Mouse (Mus musculus) liver, embryonic 14.5 days (tissue): ENCODE results near the gene Nprl3. TPM values are rescaled to one million over a fixed set of nuclear protein-coding genes. Genes with fewer than 3 reads are reported as not detected.

ENCODE experiments used
- ATAC-seq: fragments of 200-750 bp; cut with Nextera tagmentation; 2 replicates; pipeline ENCODE4 v1.8.0; 2017; ENCODE audit warnings: moderate number of reproducible peaks, mild to moderate bottlenecking, moderate library complexity; ENCODE audit not compliant: insufficient read depth
- DNase-seq, 3 experiments: peaks; one replicate each; pipeline ENCODE4 v3.0.0-alpha.2; 2012 to 2013; ENCODE audit warnings: low read depth in 3 of 3, low spot score in 3 of 3
- H3K27ac ChIP-seq: fragments of 300-500 bp; sonication (generic); 2 replicates; pipeline ENCODE4 v1.5.1; 2014; ENCODE audit warnings: moderate library complexity, mild to moderate bottlenecking, control low read depth, inconsistent platforms
- H3K27me3 ChIP-seq: fragments of 300-500 bp; sonication (generic); 2 replicates; pipeline ENCODE4 v1.6.1; 2014; ENCODE audit warnings: mild to moderate bottlenecking, low read length, moderate library complexity; ENCODE audit not compliant: control insufficient read depth, insufficient read depth
- H3K36me3 ChIP-seq: fragments of 300-500 bp; sonication (generic); replicated peaks from 2 replicates; pipeline ENCODE4 v1.6.1; 2014; ENCODE audit warnings: low read depth; ENCODE audit not compliant: control insufficient read depth, insufficient read depth
- H3K4me1 ChIP-seq, 2 experiments: fragments of 200-500 bp in 1 of 2; fragments of 300-500 bp in 1 of 2; sonication (generic) in 1 of 2; replicated peaks; 2 replicates each; pipeline ENCODE4 v1.6.1; 2012 to 2014; ENCODE audit warnings: antibody characterized with exemption in 1 of 2, inconsistent platforms in 1 of 2, low read length in 1 of 2; ENCODE audit not compliant: control insufficient read depth in 2 of 2, insufficient read depth in 2 of 2
- H3K4me2 ChIP-seq: fragments of 300-500 bp; sonication (generic); 2 replicates; pipeline ENCODE4 v1.6.1; 2014; ENCODE audit warnings: low read depth, mild to moderate bottlenecking, control low read depth, moderate library complexity
- H3K4me3 ChIP-seq, 2 experiments: fragments of 200-500 bp in 1 of 2; fragments of 300-500 bp in 1 of 2; sonication (generic) in 1 of 2; 2 replicates each; pipeline ENCODE4 v1.5.1; 2012 to 2014; ENCODE audit warnings: low read depth in 2 of 2, low read length in 2 of 2, mild to moderate bottlenecking in 2 of 2, control low read depth in 1 of 2, inconsistent platforms in 1 of 2, moderate library complexity in 1 of 2; ENCODE audit not compliant: insufficient read depth in 1 of 2
- H3K9ac ChIP-seq: fragments of 300-500 bp; sonication (generic); replicated peaks from 2 replicates; pipeline ENCODE4 v1.6.1; 2014; ENCODE audit warnings: mild to moderate bottlenecking, control low read depth, moderate library complexity
- H3K9me3 ChIP-seq: fragments of 300-500 bp; sonication (generic); 2 replicates; pipeline ENCODE4 v1.6.1; 2016; ENCODE audit warnings: low read length, mixed read lengths; ENCODE audit not compliant: control insufficient read depth
- CTCF ChIP-seq: IDR thresholded peaks from 2 replicates; pipeline ENCODE4 v1.5.1; 2016; ENCODE audit warnings: antibody characterized with exemption, low read depth, control low read depth
- EP300 ChIP-seq: IDR thresholded peaks from 2 replicates; pipeline ENCODE4 v1.6.1; 2016; ENCODE audit warnings: antibody characterized with exemption, low read depth
- WGBS: fragments of 180-500 bp; shearing (Covaris S2); extraction: QIAGEN DNeasy Blood & Tissue Kit; methylation state at CpG from one replicate; pipeline ENCODE4 v1.1.7; 2014; ENCODE audit not compliant: insufficient replicate concordance; 5-methylcytosine and 5-hydroxymethylcytosine counted together
- polyA plus RNA-seq, 2 experiments: library from polyadenylated mRNA; depleted of rRNA in 1 of 2; stranded (reverse) in 1 of 2; unstranded in 1 of 2; fragments of >200 nt; fragmentation: Nextera tagmentation in 1 of 2; extraction: Ambion mirVana in 1 of 2; gene quantifications; 2 replicates each; pipeline versions ENCODE4 v1.2.1 to v1.2.3; 2012 to 2014

Nprl3 gene
- polyA plus RNA-seq, 2 experiments, result 16.8 to 36.8 TPM

DNA sequence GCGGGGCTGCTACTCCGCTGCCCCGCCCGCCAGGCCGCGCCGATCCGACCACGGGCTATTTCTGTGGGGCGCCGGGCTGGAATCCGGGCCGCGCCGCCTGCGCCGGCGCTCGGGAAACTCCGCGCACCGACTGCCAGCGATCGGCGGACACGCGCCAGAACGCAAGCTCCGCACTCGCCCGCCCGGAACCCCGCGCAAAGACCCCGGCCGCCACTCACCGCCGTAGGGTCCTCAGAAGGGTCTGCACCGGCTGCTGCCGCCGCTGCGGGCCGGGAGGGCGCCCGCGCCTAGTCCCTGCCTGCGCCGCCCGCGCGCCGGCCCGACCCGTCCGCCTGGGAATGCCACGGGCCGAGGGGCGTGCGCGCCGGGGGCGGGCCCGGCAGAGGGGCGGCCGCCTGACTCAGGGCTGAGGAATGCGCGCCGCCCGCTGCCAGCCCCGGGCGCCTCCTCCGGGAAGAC lies 45.5 kb downstream of the Nprl3 start, which contains the start of gene Rhbdf1:
TSS of gene Rhbdf1 (minus strand) at position 350 of the 459 bp plus-strand sequence.
- Histone ChIP-seq H3K27me3 (peaks cover 67% of the 10 kb centered on the region), H3K27ac (no peak within 1 kb of the TSS), H3K4me2 (peak within 1 kb of the TSS; percentile 62), H3K4me3 (peak within 1 kb of the TSS; percentile 37 to 59), H3K4me1 (peaks cover 11 to 22% of the 10 kb centered on the region in 2 experiments), H3K9ac (peak within 1 kb of the TSS; percentile 37), H3K36me3 (no peaks in the 10 kb centered on the region), H3K9me3 (no peaks in the 10 kb centered on the region)
- TF ChIP-seq EP300 (no peak), CTCF (no peak)
- ATAC-seq (no peak), DNase-seq (no peak)
- under 1% methylated on average over 70 of the region's 72 CpGs for WGBS

GRCm38 (mm10) chr11:32221225-32221950 lies 46.1 kb downstream of the Nprl3 start:
- Histone ChIP-seq H3K27ac (no peak overlapping the region), H3K36me3 (no peaks in the 10 kb centered on the region), H3K4me3 (peak overlapping the region; percentile 37 to 59), H3K27me3 (peaks cover 67% of the 10 kb centered on the region), H3K4me1 (peaks cover 10 to 22% of the 10 kb centered on the region in 2 experiments), H3K9ac (peak overlapping the region; percentile 37), H3K9me3 (no peaks in the 10 kb centered on the region), H3K4me2 (peak overlapping the region; percentile 62)
- WGBS, result 2% methylated on average over 46 of the region's 46 CpGs
- ATAC-seq (peak; percentile 10; the same call in 1 of the 2 replicates), DNase-seq (no peak)
- TF ChIP-seq EP300 (no peak), CTCF (no peak)

DNA sequence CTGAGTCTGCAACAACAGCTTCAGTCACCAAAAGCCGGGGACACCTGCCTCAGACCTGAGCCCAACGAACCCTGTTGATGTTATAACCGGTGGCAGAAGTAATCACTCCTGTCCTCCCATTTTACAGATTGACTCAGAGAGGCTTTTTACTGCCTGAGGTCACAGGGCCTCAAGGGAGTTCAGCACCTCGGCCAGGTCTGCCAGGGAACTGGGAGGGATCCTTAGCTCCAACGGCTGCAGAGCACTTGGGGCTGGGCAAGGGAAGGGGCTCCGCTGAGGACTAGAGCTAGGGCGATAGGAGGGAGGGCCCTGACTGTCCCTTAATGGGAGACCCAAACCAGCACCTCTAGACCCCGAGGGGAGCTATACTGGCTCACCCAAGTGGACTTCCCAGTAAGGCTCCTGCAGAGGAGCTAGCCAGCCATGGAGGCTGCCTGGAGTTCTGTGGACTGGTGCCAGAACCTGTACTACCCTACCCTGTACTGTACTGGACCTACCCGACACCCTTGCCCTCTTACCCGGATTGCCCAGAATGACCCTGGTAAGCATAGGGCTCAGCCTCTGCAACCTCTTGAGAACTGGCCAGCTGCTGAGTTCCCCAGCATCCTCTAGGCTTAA lies 46.8 kb downstream of the Nprl3 start:
- H3K36me3 ChIP-seq, result no peaks in the 10 kb centered on the region
- ATAC-seq (no peak), DNase-seq (no peak)
- no peak for TF ChIP-seq CTCF
- no peak for TF ChIP-seq EP300
- peaks cover 6 to 17% of the 10 kb centered on the region in 2 experiments for H3K4me1 ChIP-seq
- H3K27me3 ChIP-seq, result peaks cover 67% of the 10 kb centered on the region
- no peak overlapping the region for H3K27ac ChIP-seq
- peak overlapping the region in 1 of 2 experiments; percentile 37; a peak in 2 of 4 replicates for H3K4me3 ChIP-seq
- no peak overlapping the region for H3K9ac ChIP-seq
- H3K9me3 ChIP-seq, result no peaks in the 10 kb centered on the region
- WGBS, result 38% methylated on average over 10 of the region's 10 CpGs
- H3K4me2 ChIP-seq, result peak overlapping the region; percentile 62

DNA sequence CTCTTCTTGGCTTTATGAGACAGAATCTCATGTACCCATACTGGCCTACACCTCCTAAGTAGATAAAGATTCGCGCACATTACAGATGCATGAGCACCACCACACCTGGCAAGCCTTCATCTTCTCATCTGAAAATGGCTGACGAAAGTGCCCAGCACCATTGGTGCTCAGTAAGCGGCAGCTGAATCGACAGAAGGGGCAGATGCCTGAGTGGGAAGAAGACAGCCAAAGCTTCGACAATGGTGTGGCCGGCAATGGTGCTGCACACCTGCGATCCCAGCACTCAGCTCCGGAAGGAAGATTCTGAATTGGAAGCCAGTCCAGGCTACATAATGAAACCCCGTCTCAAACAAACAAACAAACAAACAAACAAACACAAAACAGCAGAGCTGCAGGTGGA lies 48.2 kb downstream of the Nprl3 start:
- Histone ChIP-seq H3K4me1 (peaks cover 0 to 6% of the 10 kb centered on the region in 2 experiments; a peak in 1 of 4 replicates), H3K4me3 (no peak overlapping the region), H3K9ac (no peak overlapping the region), H3K27me3 (peaks cover 57% of the 10 kb centered on the region), H3K9me3 (no peaks in the 10 kb centered on the region), H3K36me3 (no peaks in the 10 kb centered on the region), H3K27ac (no peak overlapping the region), H3K4me2 (no peak overlapping the region)
- ATAC-seq (no peak), DNase-seq (no peak)
- TF ChIP-seq CTCF (no peak), EP300 (no peak)
- WGBS, result 81% methylated on average over 10 of the region's 10 CpGs

GRCm38 (mm10) chr11:32218501-32219050 lies 48.9 kb downstream of the Nprl3 start:
- TF ChIP-seq EP300 (no peak), CTCF (no peak)
- Histone ChIP-seq H3K4me2 (no peak overlapping the region), H3K36me3 (no peaks in the 10 kb centered on the region), H3K27me3 (peaks cover 50% of the 10 kb centered on the region), H3K4me3 (no peak overlapping the region), H3K9ac (no peak overlapping the region), H3K4me1 (peaks cover 0 to 6% of the 10 kb centered on the region in 2 experiments; a peak in 1 of 4 replicates), H3K9me3 (no peaks in the 10 kb centered on the region), H3K27ac (no peak overlapping the region)
- DNase-seq (no peak), ATAC-seq (no peak)
- WGBS, result 55% methylated on average over 6 of the region's 6 CpGs
